Mouse (Mus musculus) inflammation-experienced regulatory T-cells, adult 6 months (primary cell): ENCODE data around the gene Itpkb. TPM values are rescaled to one million over a fixed set of nuclear protein-coding genes. Genes with fewer than 3 reads are reported as not detected.
A peak's percentile ranks its signal among the peaks of the same experiment; 100 is the strongest.

ENCODE experiments used
- ATAC-seq: one replicate; pipeline ENCODE4 v1.8.0; 2017
- polyA plus RNA-seq, 3 experiments: library from polyadenylated mRNA; unstranded; fragments of 100-300 nt; shearing (Covaris generic); gene quantifications; one replicate each; pipeline ENCODE4 v1.2.1; 2017

The Itpkb gene
- polyA plus RNA-seq, 3 experiments from 2014 or later = 25.3 to 58.2 (median 55.2) TPM

DNA sequence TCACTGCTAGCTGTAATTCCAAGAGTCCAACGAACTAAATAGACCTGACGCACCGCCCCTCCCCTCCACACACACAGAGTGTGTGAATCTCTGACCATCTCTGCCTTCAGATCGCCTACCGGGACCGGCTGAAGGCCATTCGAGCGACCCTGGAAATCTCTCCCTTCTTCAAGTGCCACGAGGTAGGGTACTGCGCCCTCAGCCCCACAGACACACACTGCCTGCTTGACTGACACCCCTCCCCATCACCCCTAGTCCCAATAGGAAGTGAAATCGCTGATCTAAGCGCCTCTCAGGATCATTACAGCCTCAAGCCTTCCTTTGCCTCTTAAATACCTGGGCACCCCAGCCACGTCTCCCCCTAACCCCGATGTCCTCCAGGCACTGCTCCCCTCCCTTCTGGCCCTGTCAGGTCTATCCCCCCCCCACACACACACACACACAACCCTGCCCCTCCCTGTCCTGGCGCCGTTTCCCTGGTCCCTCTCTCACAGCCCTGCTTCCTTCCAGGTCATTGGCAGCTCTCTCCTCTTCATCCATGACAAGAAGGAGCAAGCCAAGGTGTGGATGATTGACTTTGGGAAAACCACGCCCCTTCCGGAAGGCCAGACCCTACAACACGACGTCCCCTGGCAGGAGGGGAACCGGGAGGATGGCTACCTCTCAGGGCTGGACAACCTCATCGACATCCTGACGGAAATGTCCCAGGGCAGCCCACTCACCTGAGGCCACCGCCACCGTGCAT, 91.1 kb downstream of the Itpkb start:
- no peak for ATAC-seq

DNA sequence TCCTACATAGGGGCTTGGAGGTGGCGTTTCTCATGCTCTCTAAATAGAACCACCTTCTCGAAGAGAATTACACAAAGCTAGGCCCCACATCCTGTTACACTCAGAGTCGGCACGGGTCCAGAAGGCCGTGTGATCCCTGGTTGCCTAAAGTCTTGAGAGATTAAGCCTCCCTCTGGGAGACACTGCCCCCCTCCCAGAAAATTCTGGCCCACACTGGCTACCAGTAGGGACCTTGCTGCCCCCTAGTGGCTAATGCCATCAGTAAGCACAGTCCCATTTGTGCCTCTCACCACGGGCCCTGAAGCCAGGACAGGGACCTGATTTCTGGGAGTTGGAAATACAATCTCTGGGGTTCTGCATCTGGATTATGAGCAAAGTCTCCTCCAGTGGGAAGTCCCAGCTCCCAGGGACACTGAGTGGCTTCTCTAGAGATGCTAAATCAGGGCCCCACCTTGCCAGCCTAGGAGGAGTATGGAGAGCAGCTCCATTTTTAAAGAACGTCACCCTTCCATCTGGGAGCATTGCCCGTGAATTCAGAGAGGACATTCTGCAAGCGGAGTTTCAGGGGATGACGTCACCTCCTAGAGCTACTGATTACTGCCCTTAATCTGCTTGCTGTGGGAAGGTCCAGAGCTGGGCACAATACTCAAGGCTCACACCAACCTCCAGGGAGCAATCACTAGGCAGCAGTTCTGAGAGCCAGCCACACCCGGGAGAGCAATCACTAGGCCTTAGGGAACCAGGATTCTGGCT, 92.0 kb downstream of the Itpkb start:
- peak; percentile 39 for ATAC-seq

GRCm38 (mm10) chr1:180423008-180423639, 92.8 kb downstream of the Itpkb start:
- no peak for ATAC-seq

DNA sequence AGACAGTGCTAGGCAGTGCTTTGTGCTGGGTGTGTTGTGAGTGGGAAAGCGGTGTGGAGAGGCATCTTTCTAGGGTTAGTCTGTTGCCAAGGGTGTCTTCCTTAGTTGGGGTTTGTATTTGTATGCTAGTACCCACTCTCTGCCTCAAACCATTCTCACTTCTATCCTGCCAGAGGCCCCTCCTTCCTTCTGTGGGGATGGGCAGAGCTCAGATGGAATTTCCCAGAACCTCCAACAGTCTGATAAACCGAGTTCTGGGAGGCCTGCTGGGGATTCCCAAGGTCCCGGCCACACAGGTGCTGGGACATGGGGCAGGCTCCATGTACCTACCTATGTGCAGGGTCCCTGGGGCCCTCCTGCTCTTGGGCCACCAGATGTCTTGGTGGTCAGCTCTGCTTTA, 93.6 kb downstream of the Itpkb start:
- ATAC-seq = no peak

GRCm38 (mm10) chr1:180426405-180426804, 96.1 kb downstream of the Itpkb start:
- no peak for ATAC-seq

- no peak for ATAC-seq
These were observed 97.4 kb downstream of the Itpkb start for GRCm38 (mm10) chr1:180427685-180428084.

DNA sequence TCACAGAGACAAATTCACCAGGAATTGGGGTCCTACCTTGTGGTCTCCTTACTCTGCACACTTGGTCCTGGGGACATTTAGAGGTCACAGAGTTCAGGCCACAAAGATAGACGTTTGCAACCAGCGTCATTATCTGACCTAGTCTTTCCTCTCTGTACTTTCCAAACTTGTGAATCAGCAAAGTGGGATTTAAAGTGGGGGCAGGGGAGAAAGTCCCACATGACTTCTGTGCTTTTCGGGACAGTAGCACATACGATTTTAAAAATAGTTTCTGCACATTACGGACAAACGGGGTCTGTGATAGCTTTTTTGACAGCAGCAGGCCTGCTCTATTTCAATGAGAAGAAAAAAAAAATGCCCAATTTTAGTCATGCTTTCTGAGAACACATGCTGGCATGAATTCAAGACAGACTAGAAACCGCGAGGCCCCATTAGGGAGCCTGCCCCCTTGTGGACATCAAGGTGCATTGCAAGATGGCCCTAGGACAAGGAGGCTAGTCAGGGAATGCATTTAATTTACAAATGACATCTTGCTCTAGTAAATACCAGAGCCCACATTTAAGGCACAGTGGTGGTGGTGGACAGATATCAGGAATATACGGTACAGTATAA, 97.9 kb downstream of the Itpkb start:
- ATAC-seq = peak; percentile 32

DNA sequence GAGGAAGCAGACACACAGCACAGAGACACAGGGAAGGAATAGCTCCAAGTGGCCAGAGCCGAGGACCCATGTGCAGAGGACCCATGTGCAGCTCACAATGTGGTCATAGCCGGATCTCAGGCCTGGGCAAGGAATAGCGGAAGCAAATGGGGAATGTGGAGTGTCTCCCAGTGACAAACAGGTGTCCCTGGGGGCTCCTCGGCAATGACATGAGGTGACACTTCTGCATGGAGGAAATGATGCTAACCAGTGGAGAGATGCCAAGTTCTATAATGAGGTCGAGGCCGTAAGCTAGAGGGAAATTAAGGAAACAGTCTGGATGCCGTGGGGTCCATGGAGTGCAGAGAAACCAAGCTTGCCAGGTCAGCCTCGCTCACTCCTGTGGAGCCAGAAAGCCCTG, 98.6 kb downstream of the Itpkb start:
- no peak for ATAC-seq

DNA sequence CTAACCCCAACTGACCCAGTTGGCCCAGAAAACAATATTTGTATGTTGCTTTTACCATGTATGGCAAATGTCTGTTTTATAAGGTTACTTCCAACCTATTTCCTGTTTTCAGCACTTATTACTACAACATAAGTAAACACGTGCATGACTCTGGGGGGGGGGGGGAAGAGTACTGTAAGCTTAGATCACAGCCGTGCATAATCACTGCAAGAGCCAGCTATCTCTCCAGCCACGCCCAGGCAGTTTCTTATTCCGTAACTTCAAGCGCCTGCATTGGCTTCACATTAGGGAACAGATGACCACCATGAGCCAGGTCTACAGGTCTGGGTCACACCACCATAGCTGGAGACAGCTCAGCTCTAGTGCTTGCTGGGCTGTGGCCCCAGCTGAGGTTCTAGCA, 99.5 kb downstream of the Itpkb start:
- no peak for ATAC-seq

GRCm38 (mm10) chr1:180431833-180432232, 101.5 kb downstream of the Itpkb start:
- peak; percentile 94 for ATAC-seq

GRCm38 (mm10) chr1:180433098-180433538, 102.8 kb downstream of the Itpkb start:
- ATAC-seq = no peak

GRCm38 (mm10) chr1:180433796-180434566, 103.7 kb downstream of the Itpkb start:
- no peak for ATAC-seq

DNA sequence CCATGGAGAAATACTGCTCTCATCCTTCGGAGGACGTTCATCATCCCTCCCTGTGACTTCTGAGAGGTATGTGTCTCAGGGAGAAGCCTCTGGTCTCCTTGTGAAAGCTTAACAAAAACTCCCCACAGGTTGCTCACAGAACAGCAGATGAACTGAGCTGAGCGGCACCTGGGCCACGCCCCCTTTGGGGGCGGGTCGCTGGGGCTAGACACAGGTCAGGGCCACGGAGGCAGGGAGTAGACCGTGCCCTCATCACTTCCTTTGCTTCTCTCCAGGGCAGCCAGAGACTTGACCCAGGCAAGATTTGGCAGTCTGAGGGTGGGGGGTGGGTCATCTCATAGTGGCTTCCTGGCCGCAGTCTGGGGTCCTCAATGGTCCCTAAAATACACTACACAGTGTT, 104.6 kb downstream of the Itpkb start:
- ATAC-seq = no peak

- no peak for ATAC-seq
These were observed 109.2 kb downstream of the Itpkb start for GRCm38 (mm10) chr1:180439496-180439895.

DNA sequence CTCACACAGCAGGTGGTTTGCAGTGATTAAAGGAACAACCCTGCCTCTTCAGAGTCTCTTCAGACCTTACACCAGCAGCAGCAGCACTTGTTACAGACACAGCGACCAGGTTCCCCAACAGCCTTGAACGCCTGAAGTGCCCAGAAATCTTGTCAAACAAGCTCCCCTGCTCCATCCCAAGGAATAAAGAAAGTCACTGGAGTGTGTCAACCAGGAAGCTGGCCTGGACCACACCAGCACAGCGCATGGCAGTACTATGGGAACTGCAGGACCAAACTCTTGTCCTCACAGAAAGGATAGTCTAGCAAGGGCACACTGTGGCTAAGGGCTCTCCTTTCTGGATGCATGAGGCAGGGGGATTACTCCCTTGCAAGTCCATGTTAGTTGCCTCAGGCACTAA, 114.1 kb downstream of the Itpkb start:
- no peak for ATAC-seq

DNA sequence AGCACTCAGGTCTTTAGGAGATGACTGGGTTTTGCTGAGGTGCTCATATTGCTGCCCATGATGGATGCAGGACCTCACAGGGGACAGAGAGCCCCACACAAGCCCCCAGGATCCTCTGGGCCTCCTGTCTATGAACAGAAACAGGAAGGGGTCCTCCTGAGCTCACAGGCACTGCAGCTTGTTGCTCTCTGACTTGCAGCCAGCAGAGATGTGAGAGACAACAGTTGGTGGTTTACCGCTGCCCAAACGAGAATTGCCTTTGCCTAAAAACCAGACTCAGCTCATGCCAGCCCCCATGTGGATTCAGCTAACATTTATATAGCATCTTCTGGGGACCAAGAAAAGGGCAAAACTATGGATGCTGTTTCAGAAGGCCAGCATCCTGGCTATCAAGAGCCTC, 119.4 kb downstream of the Itpkb start:
- no peak for ATAC-seq

DNA sequence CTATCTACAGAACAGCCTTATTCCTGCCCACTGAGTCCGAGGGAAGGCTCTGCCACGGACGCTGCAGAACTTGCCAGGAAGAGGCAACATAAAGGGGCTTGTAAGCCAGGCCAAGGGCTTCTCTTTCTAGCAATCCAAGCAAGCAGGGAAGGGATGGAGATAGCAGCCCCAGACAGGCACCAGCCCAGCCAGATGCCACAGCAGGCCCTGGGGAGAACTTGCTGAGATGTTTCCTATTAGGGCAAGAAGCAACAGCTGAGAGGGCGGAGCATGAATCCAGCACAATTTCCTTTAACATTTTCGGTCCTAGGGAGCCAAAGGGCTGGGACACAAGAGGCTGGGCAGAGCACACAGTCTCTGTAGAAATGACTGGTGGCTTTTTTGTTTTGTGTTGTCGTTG, 128.0 kb downstream of the Itpkb start:
- ATAC-seq = no peak

GRCm38 (mm10) chr1:180458680-180459079, 128.4 kb downstream of the Itpkb start:
- ATAC-seq = no peak

DNA sequence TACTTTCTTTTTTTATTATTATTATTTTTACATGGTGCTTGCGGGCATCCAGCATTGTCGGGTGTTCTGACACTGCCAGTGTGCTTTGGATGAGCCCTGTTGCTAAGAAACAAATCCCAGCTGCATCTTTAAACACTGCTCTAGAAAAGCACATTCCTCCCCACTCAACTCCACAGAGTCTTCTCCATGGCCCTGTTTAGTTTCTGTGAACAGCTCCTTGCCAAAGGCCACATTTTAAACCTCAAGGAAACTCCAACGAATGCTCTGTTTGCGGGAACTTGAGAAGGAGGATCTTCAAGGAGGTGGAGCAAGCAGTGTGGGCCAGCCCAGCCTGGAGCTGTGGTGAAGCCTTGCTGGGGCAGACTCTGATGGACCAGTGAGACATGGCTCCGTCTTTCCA, 130.4 kb downstream of the Itpkb start:
- no peak for ATAC-seq

DNA sequence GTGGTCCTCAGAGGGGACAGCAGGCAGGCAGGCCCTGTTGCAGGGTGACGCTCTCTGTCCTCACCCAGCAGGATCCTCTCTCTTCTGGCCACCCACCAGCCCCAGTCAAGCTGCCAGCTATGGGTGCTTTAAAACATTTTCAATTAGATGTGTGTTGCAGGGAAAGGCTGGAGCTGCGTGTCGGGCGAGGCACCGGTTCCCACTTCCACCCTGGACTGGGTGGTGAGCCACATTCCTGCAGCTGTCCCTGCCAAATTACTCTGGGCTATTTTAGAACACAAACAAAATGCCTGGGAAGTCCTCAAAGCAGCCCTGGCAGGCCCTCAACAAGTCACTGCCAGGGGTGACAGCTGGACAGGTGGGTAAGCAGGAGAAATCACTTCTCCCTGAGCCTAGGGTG, 132.1 kb downstream of the Itpkb start:
- no peak for ATAC-seq

GRCm38 (mm10) chr1:180462983-180463475, 132.7 kb downstream of the Itpkb start:
- ATAC-seq = no peak

GRCm38 (mm10) chr1:180464357-180464756, 134.1 kb downstream of the Itpkb start:
- no peak for ATAC-seq
